Mouse (Mus musculus): ENCODE measurements around the gene Rapgef1. TPM values are rescaled to one million over a fixed set of nuclear protein-coding genes. Genes with fewer than 3 reads are reported as not detected.
A peak's percentile ranks its signal among the peaks of the same experiment; 100 is the strongest.

The Rapgef1 gene
- polyA plus RNA-seq, 1 experiment from 2014 or later, result 15.9 TPM

- H3K4me1 ChIP-seq, result 0 out of 2 replicates have a peak, but pooled peaks cover 6% of the 10 kb centered on the region
- 0% methylated on average over 3 of the region's 3 CpGs for WGBS
- peaks cover 11% of the 10 kb centered on the region; the same call in 1 of the 2 replicates for H3K27me3 ChIP-seq
- no peak overlapping the region for H3K4me2 ChIP-seq
- no peak overlapping the region for H3K27ac ChIP-seq
- no peaks in the 10 kb centered on the region for H3K9me3 ChIP-seq
- no peak for ATAC-seq (ENCODE audit: insufficient number of reproducible peaks, low FRiP score, low TSS enrichment, low read depth)
- no peak overlapping the region for H3K9ac ChIP-seq
- H3K36me3 ChIP-seq, result no peaks in the 10 kb centered on the region
- H3K4me3 ChIP-seq, result no peak overlapping the region
Observed at GRCm38 (mm10) chr2:29603930-29604329, 15.6 kb upstream of the Rapgef1 start.

- H3K9ac ChIP-seq, result no peak overlapping the region
- 83% methylated on average over 5 of the region's 5 CpGs for WGBS
- no peaks in the 10 kb centered on the region for H3K9me3 ChIP-seq
- no peak overlapping the region for H3K4me3 ChIP-seq
- no peak overlapping the region for H3K27ac ChIP-seq
- H3K4me1 ChIP-seq, result 0 out of 2 replicates have a peak, but pooled peaks cover 6% of the 10 kb centered on the region
- no peaks in the 10 kb centered on the region for H3K36me3 ChIP-seq
- H3K27me3 ChIP-seq, result peaks cover 11% of the 10 kb centered on the region; the same call in 1 of the 2 replicates
- no peak overlapping the region for H3K4me2 ChIP-seq
- ATAC-seq (ENCODE audit: insufficient number of reproducible peaks, low FRiP score, low TSS enrichment, low read depth), result no peak
Observed at GRCm38 (mm10) chr2:29605591-29605990, 13.9 kb upstream of the Rapgef1 start.

- Histone ChIP-seq H3K4me3 (no peak overlapping the region), H3K9ac (no peak overlapping the region), H3K27ac (no peak overlapping the region), H3K9me3 (no peaks in the 10 kb centered on the region), H3K36me3 (no peaks in the 10 kb centered on the region), H3K4me2 (no peak overlapping the region), H3K4me1 (0 out of 2 replicates have a peak, but pooled peaks cover 6% of the 10 kb centered on the region), H3K27me3 (peaks cover 11% of the 10 kb centered on the region; the same call in 1 of the 2 replicates)
- WGBS, result 42% methylated on average over 6 of the region's 6 CpGs
- ATAC-seq (ENCODE audit: insufficient number of reproducible peaks, low FRiP score, low TSS enrichment, low read depth), result no peak
Observed at GRCm38 (mm10) chr2:29606460-29606859, 13.1 kb upstream of the Rapgef1 start.

GRCm38 (mm10) chr2:29617341-29617740, 2.2 kb upstream of the Rapgef1 start:
- no peak overlapping the region for H3K9ac ChIP-seq
- H3K9me3 ChIP-seq, result no peaks in the 10 kb centered on the region
- H3K36me3 ChIP-seq, result no peaks in the 10 kb centered on the region
- no peak overlapping the region for H3K4me2 ChIP-seq
- H3K4me1 ChIP-seq, result peaks cover 23% of the 10 kb centered on the region
- ATAC-seq (ENCODE audit: insufficient number of reproducible peaks, low FRiP score, low TSS enrichment, low read depth), result no peak
- H3K27me3 ChIP-seq, result no peaks in the 10 kb centered on the region
- H3K27ac ChIP-seq, result no peak overlapping the region
- 95% methylated on average over 1 of the region's 1 CpGs for WGBS
- H3K4me3 ChIP-seq, result no peak overlapping the region

GRCm38 (mm10) chr2:29618926-29619483, 515 bp upstream of the Rapgef1 start:
- Histone ChIP-seq H3K4me2 (no peak overlapping the region), H3K27ac (no peak overlapping the region), H3K27me3 (no peaks in the 10 kb centered on the region), H3K9ac (no peak overlapping the region), H3K36me3 (no peaks in the 10 kb centered on the region; the same call in 1 of the 2 replicates), H3K4me3 (peak overlapping the region; percentile 67; the same call in 1 of the 2 replicates), H3K4me1 (peaks cover 38% of the 10 kb centered on the region), H3K9me3 (no peaks in the 10 kb centered on the region)
- no peak; the same call in 1 of the 2 replicates for ATAC-seq (ENCODE audit: insufficient number of reproducible peaks, low FRiP score, low TSS enrichment, low read depth)
- 60% methylated on average over 8 of the region's 8 CpGs for WGBS

- WGBS, result 0% methylated on average over 15 of the region's 15 CpGs
- ATAC-seq (ENCODE audit: insufficient number of reproducible peaks, low FRiP score, low TSS enrichment, low read depth), result peak; percentile 15; the same call in 1 of the 2 replicates
- H3K4me1 ChIP-seq, result peaks cover 47% of the 10 kb centered on the region
Observed at GRCm38 (mm10) chr2:29620301-29620827, 844 bp downstream of the Rapgef1 start.

GRCm38 (mm10) chr2:29621163-29621562, 1.6 kb downstream of the Rapgef1 start:
- 67% methylated on average over 10 of the region's 10 CpGs for WGBS
- Histone ChIP-seq H3K4me2 (peak overlapping the region; percentile 54), H3K9me3 (no peaks in the 10 kb centered on the region), H3K27ac (no peak overlapping the region), H3K27me3 (no peaks in the 10 kb centered on the region), H3K4me1 (peaks cover 47% of the 10 kb centered on the region), H3K9ac (no peak overlapping the region), H3K36me3 (no peaks in the 10 kb centered on the region; the same call in 1 of the 2 replicates), H3K4me3 (peak overlapping the region; percentile 67)
- ATAC-seq (ENCODE audit: insufficient number of reproducible peaks, low FRiP score, low TSS enrichment, low read depth), result no peak

More at GRCm38 (mm10) chr2:29620301-29620827, 844 bp downstream of the Rapgef1 start:
- Histone ChIP-seq H3K4me3 (peak overlapping the region; percentile 67), H3K27ac (peak overlapping the region; percentile 90), H3K4me2 (peak overlapping the region; percentile 54), H3K27me3 (no peaks in the 10 kb centered on the region), H3K9ac (peak overlapping the region; percentile 87), H3K9me3 (no peaks in the 10 kb centered on the region), H3K36me3 (no peaks in the 10 kb centered on the region; the same call in 1 of the 2 replicates)

- Histone ChIP-seq H3K9ac (no peak overlapping the region), H3K4me3 (no peak overlapping the region), H3K27me3 (no peaks in the 10 kb centered on the region), H3K4me2 (peak overlapping the region; percentile 54), H3K9me3 (no peaks in the 10 kb centered on the region), H3K36me3 (no peaks in the 10 kb centered on the region; the same call in 1 of the 2 replicates), H3K4me1 (peaks cover 47% of the 10 kb centered on the region), H3K27ac (no peak overlapping the region)
- 75% methylated on average over 3 of the region's 3 CpGs for WGBS
- no peak for ATAC-seq (ENCODE audit: insufficient number of reproducible peaks, low FRiP score, low TSS enrichment, low read depth)
Observed at GRCm38 (mm10) chr2:29621636-29622035, 2.1 kb downstream of the Rapgef1 start.

GRCm38 (mm10) chr2:29622126-29623005, 2.8 kb downstream of the Rapgef1 start:
- H3K4me1 ChIP-seq, result peaks cover 47% of the 10 kb centered on the region
- H3K9ac ChIP-seq, result no peak overlapping the region
- no peaks in the 10 kb centered on the region; the same call in 1 of the 2 replicates for H3K36me3 ChIP-seq
- ATAC-seq (ENCODE audit: insufficient number of reproducible peaks, low FRiP score, low TSS enrichment, low read depth), result no peak
- H3K4me2 ChIP-seq, result no peak overlapping the region
- H3K9me3 ChIP-seq, result no peaks in the 10 kb centered on the region
- H3K27me3 ChIP-seq, result no peaks in the 10 kb centered on the region
- H3K27ac ChIP-seq, result no peak overlapping the region
- H3K4me3 ChIP-seq, result no peak overlapping the region
- 74% methylated on average over 10 of the region's 10 CpGs for WGBS

GRCm38 (mm10) chr2:29623247-29624090, 3.9 kb downstream of the Rapgef1 start:
- no peak overlapping the region for H3K4me3 ChIP-seq
- H3K36me3 ChIP-seq, result no peaks in the 10 kb centered on the region; the same call in 1 of the 2 replicates
- peaks cover 49% of the 10 kb centered on the region for H3K4me1 ChIP-seq
- H3K9ac ChIP-seq, result no peak overlapping the region
- 67% methylated on average over 9 of the region's 9 CpGs for WGBS
- no peaks in the 10 kb centered on the region for H3K27me3 ChIP-seq
- no peaks in the 10 kb centered on the region for H3K9me3 ChIP-seq
- no peak for ATAC-seq (ENCODE audit: insufficient number of reproducible peaks, low FRiP score, low TSS enrichment, low read depth)
- no peak overlapping the region for H3K4me2 ChIP-seq
- no peak overlapping the region for H3K27ac ChIP-seq

GRCm38 (mm10) chr2:29624091-29624608, 4.6 kb downstream of the Rapgef1 start:
- Histone ChIP-seq H3K36me3 (no peaks in the 10 kb centered on the region; the same call in 1 of the 2 replicates), H3K9ac (no peak overlapping the region), H3K27me3 (no peaks in the 10 kb centered on the region), H3K27ac (no peak overlapping the region), H3K4me2 (no peak overlapping the region), H3K4me3 (no peak overlapping the region), H3K9me3 (no peaks in the 10 kb centered on the region), H3K4me1 (peaks cover 53% of the 10 kb centered on the region)
- no peak for ATAC-seq (ENCODE audit: insufficient number of reproducible peaks, low FRiP score, low TSS enrichment, low read depth)
- WGBS, result 70% methylated on average over 4 of the region's 4 CpGs
